Mouse (Mus musculus) macrophage (primary cell): ENCODE measurements around the gene Wfdc12. TPM values are rescaled to one million over a fixed set of nuclear protein-coding genes. Genes with fewer than 3 reads are reported as not detected.

Experiments
- H3K27ac ChIP-seq: fragments of 350-480 bp; formaldehyde crosslinking; 2 replicates; pipeline ENCODE4 v1.9.0; 2021
- H3K36me3 ChIP-seq: fragments of 350-480 bp; formaldehyde crosslinking; 2 replicates; pipeline ENCODE4 v1.9.0; 2021; ENCODE audit errors: inconsistent target
- H3K4me3 ChIP-seq: fragments of 350-480 bp; formaldehyde crosslinking; 2 replicates; pipeline ENCODE4 v1.9.0; 2021; ENCODE audit errors: inconsistent target
- H3K79me2 ChIP-seq: fragments of 350-480 bp; formaldehyde crosslinking; 2 replicates; pipeline ENCODE4 v1.9.0; 2021; ENCODE audit errors: inconsistent target
- WGBS: methylation state at CpG from one replicate; pipeline ENCODE4 v1.1.7; 2026; ENCODE audit warnings: inconsistent platforms; ENCODE audit not compliant: missing documents; 5-methylcytosine and 5-hydroxymethylcytosine counted together
- polyA plus RNA-seq: library from polyadenylated mRNA; stranded (reverse); fragments of 250-400 nt; gene quantifications from 3 replicates; pipeline ENCODE4 v1.2.4, GENCODE M21; 2018; ENCODE audit warnings: inconsistent platforms

The Wfdc12 gene
- polyA plus RNA-seq, 1 experiment from 2014 or later: not detected

DNA sequence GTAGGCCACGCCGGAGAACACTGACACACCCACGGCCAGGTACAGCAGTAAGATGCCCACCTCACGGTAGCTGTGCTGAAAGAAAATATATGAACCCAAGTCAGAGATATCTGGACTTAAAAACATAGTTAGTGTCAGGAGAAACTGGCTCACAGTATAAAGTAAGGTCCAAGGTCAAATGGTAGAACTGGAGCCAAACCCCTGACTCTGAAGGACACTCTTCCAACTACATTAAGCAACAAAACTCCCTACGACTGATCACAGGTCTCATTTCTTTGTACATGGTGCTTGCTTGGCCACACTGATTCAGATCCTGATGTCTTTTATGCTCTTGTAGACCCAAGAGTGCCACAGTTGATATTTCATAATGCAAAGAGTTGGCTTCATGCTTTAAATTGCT lies 25.5 kb downstream of the Wfdc12 start:
- Histone ChIP-seq H3K27ac (no peak overlapping the region), H3K36me3 (no peaks in the 10 kb centered on the region), H3K79me2 (no peaks in the 10 kb centered on the region), H3K4me3 (no peak overlapping the region)
- WGBS: 95% methylated on average over 4 of the region's 5 CpGs

DNA sequence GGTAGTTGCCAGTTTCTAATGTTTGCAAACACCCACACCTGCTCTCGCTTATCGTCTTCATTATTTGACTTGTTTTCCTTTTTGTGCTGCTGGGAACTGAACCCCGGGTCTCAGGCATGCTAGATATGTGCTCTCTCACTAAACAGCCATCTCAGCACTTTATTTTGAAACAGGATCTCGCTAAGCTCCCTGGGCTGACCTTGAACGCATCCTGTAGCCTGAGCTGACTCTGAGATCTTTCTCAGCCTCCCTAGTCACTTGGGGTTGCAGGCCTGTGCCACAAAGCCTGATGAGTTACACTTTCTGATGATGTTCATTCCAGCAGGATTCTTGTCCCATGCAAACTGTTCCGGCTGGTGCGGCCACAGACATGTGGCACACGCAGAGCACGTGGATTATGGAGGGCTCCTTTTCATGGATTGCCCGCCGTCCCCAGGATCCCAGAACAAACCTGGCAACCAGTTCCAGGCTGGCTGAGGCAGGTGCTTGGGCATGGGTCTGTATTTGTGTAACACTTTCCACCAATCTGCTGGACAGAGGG lies 28.8 kb downstream of the Wfdc12 start:
- WGBS: 96% methylated on average over 11 of the region's 11 CpGs
- Histone ChIP-seq H3K4me3 (no peak overlapping the region), H3K79me2 (no peaks in the 10 kb centered on the region), H3K36me3 (no peaks in the 10 kb centered on the region), H3K27ac (no peak overlapping the region)

- H3K27ac ChIP-seq: no peak overlapping the region
- H3K4me3 ChIP-seq: no peak overlapping the region
- peaks cover 17% of the 10 kb centered on the region; the same call in 1 of the 2 replicates for H3K36me3 ChIP-seq
- 93% methylated on average over 2 of the region's 2 CpGs for WGBS
- no peaks in the 10 kb centered on the region for H3K79me2 ChIP-seq
Observed at GRCm38 (mm10) chr2:164158838-164159237, 31.6 kb downstream of the Wfdc12 start.

DNA sequence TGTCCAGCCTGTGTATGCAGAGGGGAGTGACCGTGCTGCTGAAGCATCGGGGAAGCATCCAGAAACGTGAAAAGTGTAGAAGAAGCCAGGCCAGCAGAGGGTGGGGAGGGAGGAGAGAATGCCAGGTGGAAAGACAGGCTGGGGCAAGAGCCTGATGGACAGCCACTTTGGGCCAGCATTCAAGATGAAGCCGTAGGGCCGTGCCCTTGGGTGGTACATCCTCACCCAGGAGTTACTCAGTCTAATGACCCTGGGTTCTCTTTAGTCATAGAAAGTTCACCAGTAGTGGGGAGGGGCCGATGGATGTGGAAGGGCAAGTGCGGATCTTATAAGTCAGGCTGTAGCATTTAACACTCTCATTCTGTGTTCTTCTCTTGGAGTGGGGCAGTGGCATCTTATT lies 34.2 kb downstream of the Wfdc12 start:
- H3K4me3 ChIP-seq: no peak overlapping the region
- peaks cover 44% of the 10 kb centered on the region for H3K36me3 ChIP-seq
- 87% methylated on average over 7 of the region's 7 CpGs for WGBS
- no peaks in the 10 kb centered on the region for H3K79me2 ChIP-seq
- H3K27ac ChIP-seq: no peak overlapping the region

DNA sequence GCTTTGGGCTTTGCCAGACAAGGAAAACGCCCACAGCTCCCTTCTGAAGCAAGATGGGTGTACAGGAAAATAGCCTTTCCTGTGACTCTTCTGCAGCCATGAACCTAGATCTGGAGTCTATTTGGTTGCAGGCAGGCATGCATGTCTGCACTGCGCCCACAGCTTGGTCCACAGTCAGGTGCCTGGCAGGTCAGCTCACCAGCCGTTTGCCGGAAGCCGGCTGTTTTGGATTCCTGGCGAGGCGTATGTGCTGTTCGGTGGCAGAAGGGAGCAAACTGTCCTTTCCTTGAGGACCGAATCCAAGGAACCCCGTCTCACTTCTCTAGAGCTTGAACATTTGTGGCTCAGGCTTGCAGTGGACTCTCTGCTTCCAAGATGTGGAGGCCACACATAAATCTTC lies 36.4 kb downstream of the Wfdc12 start:
- Histone ChIP-seq H3K36me3 (peaks cover 56% of the 10 kb centered on the region), H3K27ac (no peak overlapping the region), H3K79me2 (no peaks in the 10 kb centered on the region), H3K4me3 (no peak overlapping the region)
- 90% methylated on average over 9 of the region's 10 CpGs for WGBS

GRCm38 (mm10) chr2:164152341-164152740 lies 38.1 kb downstream of the Wfdc12 start:
- 95% methylated on average over 11 of the region's 11 CpGs for WGBS
- H3K36me3 ChIP-seq: peaks cover 60% of the 10 kb centered on the region
- H3K27ac ChIP-seq: no peak overlapping the region
- no peak overlapping the region for H3K4me3 ChIP-seq
- H3K79me2 ChIP-seq: no peaks in the 10 kb centered on the region; the same call in 1 of the 2 replicates

DNA sequence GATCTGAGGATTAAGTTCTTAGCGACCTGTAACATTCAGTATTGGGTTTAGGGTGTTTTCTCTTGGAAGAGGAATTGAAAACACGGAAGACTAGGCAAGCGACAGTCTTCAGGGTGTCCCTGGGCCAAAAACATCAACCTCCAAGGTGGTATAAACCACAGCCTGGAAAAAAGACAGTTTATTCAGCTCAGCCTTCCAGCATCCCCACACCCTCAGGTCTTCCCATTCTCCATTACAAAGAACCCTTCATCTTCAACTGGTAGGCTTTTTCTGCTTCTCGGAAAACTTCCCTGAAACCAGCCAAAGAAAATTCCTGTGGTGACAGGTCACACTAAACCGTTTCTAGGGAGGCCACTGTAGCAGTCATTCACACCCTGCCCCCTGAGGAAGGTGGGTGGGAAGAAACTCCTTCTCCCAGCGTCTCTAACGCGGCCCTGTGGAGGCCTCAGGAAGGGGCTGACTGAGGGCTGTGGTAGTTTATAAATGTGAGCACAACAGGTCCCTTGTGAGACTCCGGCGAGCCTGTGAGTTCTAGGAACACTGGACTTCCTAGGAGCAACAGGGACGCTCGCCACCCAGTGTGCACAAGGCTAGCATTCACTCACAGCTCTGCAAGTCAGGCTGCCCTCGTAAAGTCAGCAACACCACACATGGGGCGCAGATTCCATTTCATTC lies 40.2 kb downstream of the Wfdc12 start:
- H3K27ac ChIP-seq: no peak overlapping the region
- WGBS: 92% methylated on average over 14 of the region's 14 CpGs
- peaks cover 11% of the 10 kb centered on the region; the same call in 1 of the 2 replicates for H3K79me2 ChIP-seq
- peaks cover 75% of the 10 kb centered on the region for H3K36me3 ChIP-seq
- no peak overlapping the region for H3K4me3 ChIP-seq

DNA sequence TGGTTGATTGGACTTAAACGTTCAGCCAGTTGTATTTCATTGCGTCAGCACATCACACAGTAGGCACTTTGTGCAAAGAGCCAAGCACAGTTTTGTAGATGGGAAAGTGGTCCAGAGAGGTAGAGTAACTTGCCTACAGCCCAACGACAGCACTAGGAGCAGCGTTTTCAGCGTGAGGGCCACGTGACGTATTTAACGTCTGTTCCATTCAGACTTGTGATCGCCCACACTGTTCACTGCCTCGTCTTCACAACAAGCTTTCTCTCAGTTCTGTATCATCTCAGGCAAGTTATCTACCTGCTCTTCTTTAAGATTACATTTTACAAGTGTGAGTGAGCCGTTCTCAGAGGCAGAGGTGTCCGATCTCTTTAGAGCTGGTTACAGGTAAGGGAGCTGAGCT lies 43.9 kb downstream of the Wfdc12 start:
- Histone ChIP-seq H3K79me2 (peaks cover 45% of the 10 kb centered on the region; the same call in 1 of the 2 replicates), H3K4me3 (no peak overlapping the region), H3K36me3 (peaks cover 47% of the 10 kb centered on the region), H3K27ac (no peak overlapping the region)
- 95% methylated on average over 12 of the region's 12 CpGs for WGBS

DNA sequence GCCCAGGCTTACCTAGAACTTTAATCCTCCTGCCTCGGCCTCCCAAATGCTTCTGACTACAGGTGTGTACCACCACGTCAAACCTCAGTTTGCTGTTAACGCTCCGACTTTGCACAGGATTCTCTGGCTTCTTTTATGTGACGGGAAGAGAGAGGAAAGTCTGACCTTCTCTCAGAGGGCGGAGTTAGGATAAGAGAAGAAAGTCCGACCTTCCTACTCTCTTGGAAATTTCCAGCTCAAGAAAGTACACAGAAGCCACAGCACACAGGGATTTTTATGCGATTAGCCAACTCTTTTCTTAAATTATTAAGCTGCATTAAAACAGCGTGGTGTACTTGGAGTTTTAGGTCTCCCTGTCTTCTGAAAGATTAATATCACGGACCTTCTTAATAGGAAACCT lies 45.9 kb downstream of the Wfdc12 start:
- H3K27ac ChIP-seq: no peak overlapping the region
- peaks cover 66% of the 10 kb centered on the region; the same call in 1 of the 2 replicates for H3K79me2 ChIP-seq
- no peak overlapping the region for H3K4me3 ChIP-seq
- WGBS: 95% methylated on average over 10 of the region's 10 CpGs
- H3K36me3 ChIP-seq: peaks cover 32% of the 10 kb centered on the region; the same call in 1 of the 2 replicates

GRCm38 (mm10) chr2:164144025-164144424 lies 46.4 kb downstream of the Wfdc12 start:
- Histone ChIP-seq H3K79me2 (peaks cover 71% of the 10 kb centered on the region; the same call in 1 of the 2 replicates), H3K27ac (no peak overlapping the region), H3K4me3 (no peak overlapping the region), H3K36me3 (peaks cover 32% of the 10 kb centered on the region; the same call in 1 of the 2 replicates)
- WGBS: 69% methylated on average over 6 of the region's 6 CpGs

DNA sequence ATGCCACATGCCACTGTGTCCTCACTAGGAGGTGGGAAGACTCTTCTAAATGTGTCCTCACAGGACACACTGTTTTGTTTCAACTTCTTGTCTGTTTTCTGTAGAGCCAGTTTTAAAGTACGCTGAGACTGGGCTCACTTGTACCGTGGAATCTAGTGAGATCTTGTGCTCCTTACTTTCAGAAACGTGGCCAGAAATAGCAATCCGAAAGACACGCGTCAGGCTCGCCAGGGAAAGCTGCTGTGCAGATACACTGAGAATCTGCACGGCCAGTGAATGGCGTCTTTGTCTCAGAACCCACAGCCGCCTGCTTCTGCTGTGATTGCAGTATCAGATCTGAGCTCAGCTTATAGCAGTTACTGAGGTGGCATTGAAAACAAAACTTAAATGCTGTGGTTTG lies 48.4 kb downstream of the Wfdc12 start:
- H3K79me2 ChIP-seq: peaks cover 91% of the 10 kb centered on the region; the same call in 1 of the 2 replicates
- no peak overlapping the region for H3K4me3 ChIP-seq
- H3K27ac ChIP-seq: no peak overlapping the region
- 93% methylated on average over 10 of the region's 10 CpGs for WGBS
- peaks cover 39% of the 10 kb centered on the region; the same call in 1 of the 2 replicates for H3K36me3 ChIP-seq

Other genes starting within 250 kb of the Wfdc12 start
- gene Ywhab, start 195.6 kb downstream of the Wfdc12 start, polyA plus RNA-seq: 157 to 226 TPM (median 174 TPM) in 3 replicates
- not detected in 3 replicates for gene Pabpc1l, start 165.2 kb downstream of the Wfdc12 start, polyA plus RNA-seq
- gene Stk4, start 120.3 kb downstream of the Wfdc12 start, polyA plus RNA-seq: 55.4 to 80.1 TPM (median 68.0 TPM) in 3 replicates
- 35.0 to 41.7 TPM (median 39.3 TPM) in 3 replicates for gene Tomm34, start 119.4 kb downstream of the Wfdc12 start, polyA plus RNA-seq
- not detected in 3 replicates for gene Kcns1, start 19.5 kb downstream of the Wfdc12 start, polyA plus RNA-seq
- gene Wfdc5, start 7.9 kb downstream of the Wfdc12 start, polyA plus RNA-seq: not detected in 3 replicates
- not detected in 3 replicates for gene Wfdc15a, start 9.5 kb upstream of the Wfdc12 start, polyA plus RNA-seq
- not detected in 3 replicates for gene Wfdc15b, start 31.1 kb upstream of the Wfdc12 start, polyA plus RNA-seq
- not detected in 3 replicates for gene Svs2, start 47.9 kb upstream of the Wfdc12 start, polyA plus RNA-seq
- not detected in 3 replicates for gene Svs3b, start 66.0 kb upstream of the Wfdc12 start, polyA plus RNA-seq
- not detected in 3 replicates for gene Svs4, start 87.9 kb upstream of the Wfdc12 start, polyA plus RNA-seq
- not detected in 3 replicates for gene Svs3a, start 98.7 kb upstream of the Wfdc12 start, polyA plus RNA-seq
- gene Svs6, start 126.1 kb upstream of the Wfdc12 start, polyA plus RNA-seq: not detected in 3 replicates
- gene Svs5, start 142.1 kb upstream of the Wfdc12 start, polyA plus RNA-seq: not detected in 3 replicates
- 0.24 to 1.3 TPM (median 0.90 TPM) in 3 replicates for gene Slpi, start 198.5 kb upstream of the Wfdc12 start, polyA plus RNA-seq
- not detected in 3 replicates for gene Rbpjl, start 212.5 kb upstream of the Wfdc12 start, polyA plus RNA-seq
- gene Matn4, start 214.6 kb upstream of the Wfdc12 start, polyA plus RNA-seq: not detected in 3 replicates